Mouse (Mus musculus) thymus, adult 2 months (tissue): ENCODE measurements around the gene Dnajc30. TPM values are rescaled to one million over a fixed set of nuclear protein-coding genes. Genes with fewer than 3 reads are reported as not detected.

Experiments
- DNase-seq: peaks from one replicate; pipeline ENCODE4 v3.0.0; 2021
- H3K27ac ChIP-seq: fragments of 200-500 bp; 2 replicates; pipeline ENCODE4 v1.5.1; 2012; ENCODE audit warnings: low read length, control low read depth; ENCODE audit not compliant: control insufficient read depth, insufficient read depth
- H3K27me3 ChIP-seq: fragments of 200-500 bp; 2 replicates; pipeline ENCODE4 v1.6.1; 2012; ENCODE audit warnings: mild to moderate bottlenecking, low read length, moderate library complexity, mixed read lengths; ENCODE audit not compliant: control insufficient read depth, insufficient read depth
- H3K36me3 ChIP-seq: fragments of 200-500 bp; 2 replicates; pipeline ENCODE4 v1.6.1; 2012; ENCODE audit warnings: mild to moderate bottlenecking, low read length, moderate library complexity; ENCODE audit not compliant: control insufficient read depth, insufficient read depth
- H3K4me1 ChIP-seq: fragments of 200-500 bp; replicated peaks from 2 replicates; pipeline ENCODE4 v1.6.1; 2012; ENCODE audit warnings: low read length; ENCODE audit not compliant: control insufficient read depth, insufficient read depth
- H3K4me3 ChIP-seq: fragments of 200-500 bp; 2 replicates; pipeline ENCODE4 v1.5.1; 2012; ENCODE audit warnings: mild to moderate bottlenecking, low read length, control low read depth, moderate library complexity; ENCODE audit not compliant: control insufficient read depth, insufficient read depth
- CTCF ChIP-seq: fragments of 200-500 bp; IDR thresholded peaks from 2 replicates; pipeline ENCODE4 v1.5.1; 2012; ENCODE audit warnings: mild to moderate bottlenecking, control low read depth, low read length, moderate library complexity, borderline replicate concordance; ENCODE audit not compliant: control insufficient read depth, poor library complexity, insufficient read depth; ENCODE audit errors: extremely low read depth
- POLR2A ChIP-seq: fragments of 200-500 bp; IDR thresholded peaks from 2 replicates; pipeline ENCODE4 v1.6.1; 2012; ENCODE audit warnings: mild to moderate bottlenecking, low read length, control low read depth, moderate library complexity; ENCODE audit not compliant: control insufficient read depth, poor library complexity, insufficient read depth; ENCODE audit errors: extremely low read depth
- WGBS: fragments of 180-500 bp; shearing (Covaris S2); methylation state at CpG from one replicate; pipeline ENCODE4 v1.1.7; 2018; 5-methylcytosine and 5-hydroxymethylcytosine counted together
- polyA plus RNA-seq: library from polyadenylated mRNA; depleted of rRNA; stranded (reverse); fragments of >200 nt; gene quantifications from 2 replicates; pipeline ENCODE4 v1.2.3, GENCODE M21; 2012; rRNA removed

The Dnajc30 gene
- 26.8 and 35.1 TPM in 2 replicates for polyA plus RNA-seq

DNA sequence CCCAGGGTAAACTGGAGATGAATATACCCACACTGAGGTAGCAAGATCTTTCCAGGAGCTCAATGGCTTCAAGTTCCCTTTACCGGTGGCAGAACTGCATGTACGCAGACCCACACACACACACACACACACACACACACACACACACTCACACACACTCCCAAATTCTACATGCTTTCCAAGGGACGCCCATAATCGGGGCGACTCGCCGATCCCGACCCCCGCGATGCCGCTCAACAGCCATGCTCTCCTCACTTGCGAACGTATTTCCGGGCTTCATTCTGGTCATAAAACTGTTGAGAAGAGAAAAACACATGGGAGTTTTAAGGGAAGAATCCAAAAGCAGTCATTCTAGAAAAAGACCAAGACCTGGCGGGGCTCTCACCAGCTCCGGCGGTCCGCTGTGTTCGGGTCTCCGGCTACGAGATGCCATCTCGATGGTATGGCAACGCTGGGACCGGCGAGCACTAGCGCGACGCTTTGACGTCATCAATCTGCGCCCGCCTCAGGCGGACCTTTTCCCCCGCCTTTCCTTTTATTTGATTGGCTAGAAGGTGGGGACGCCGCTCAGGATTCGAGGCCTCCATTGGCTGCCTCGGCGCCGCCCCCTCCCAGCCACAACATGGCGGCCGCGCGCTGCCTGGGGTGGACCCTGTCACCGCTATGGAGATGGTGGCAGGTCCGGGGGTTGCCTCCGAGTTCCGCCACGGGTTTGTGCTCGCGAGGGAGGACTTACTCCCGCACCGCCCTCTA is at the start of gene Dnajc30:
TSS of gene Dnajc30 (plus strand) at position 574 of the 753 bp plus-strand sequence.
- H3K27ac ChIP-seq: no peak within 1 kb of the TSS
- TF ChIP-seq POLR2A (peak; percentile 83), CTCF (no peak)
- under 1% methylated on average over 50 of the region's 52 CpGs for WGBS
- H3K27me3 ChIP-seq: no peaks in the 10 kb centered on the region
- H3K4me3 ChIP-seq: peak within 1 kb of the TSS; percentile 81
- peaks cover 9% of the 10 kb centered on the region; the same call in 1 of the 2 replicates for H3K4me1 ChIP-seq
- peaks cover 9% of the 10 kb centered on the region for H3K36me3 ChIP-seq
- DNase-seq: peak; percentile 95

DNA sequence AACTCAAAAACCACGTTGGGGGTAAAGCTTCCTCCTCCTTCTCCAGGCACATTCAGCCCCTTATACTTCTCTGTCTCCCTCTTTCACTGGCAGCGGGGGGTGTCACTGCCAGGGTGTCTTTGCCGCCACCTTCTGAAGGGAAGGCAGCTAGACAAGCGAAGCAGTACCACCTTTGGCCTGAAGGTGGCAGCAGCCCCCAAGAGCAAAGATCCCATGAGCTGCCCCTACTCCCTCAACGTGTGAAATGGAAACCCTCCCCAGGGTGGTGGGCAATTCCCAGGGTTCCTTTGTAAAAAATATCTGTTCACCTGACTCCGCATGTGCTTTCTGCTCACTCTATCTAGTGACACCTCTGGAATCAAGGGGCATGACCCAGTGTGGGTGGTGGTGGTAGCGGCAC is 48.5 kb upstream of the Dnajc30 start:
- Histone ChIP-seq H3K27ac (no peak overlapping the region), H3K27me3 (no peaks in the 10 kb centered on the region), H3K36me3 (no peaks in the 10 kb centered on the region), H3K4me3 (no peak overlapping the region), H3K4me1 (peaks cover 4% of the 10 kb centered on the region; the same call in 1 of the 2 replicates)
- TF ChIP-seq POLR2A: no peak
- peak; percentile 87; the same call in 1 of the 2 replicates for TF ChIP-seq CTCF
- DNase-seq: peak; percentile 87
- 15% methylated on average over 7 of the region's 7 CpGs for WGBS

DNA sequence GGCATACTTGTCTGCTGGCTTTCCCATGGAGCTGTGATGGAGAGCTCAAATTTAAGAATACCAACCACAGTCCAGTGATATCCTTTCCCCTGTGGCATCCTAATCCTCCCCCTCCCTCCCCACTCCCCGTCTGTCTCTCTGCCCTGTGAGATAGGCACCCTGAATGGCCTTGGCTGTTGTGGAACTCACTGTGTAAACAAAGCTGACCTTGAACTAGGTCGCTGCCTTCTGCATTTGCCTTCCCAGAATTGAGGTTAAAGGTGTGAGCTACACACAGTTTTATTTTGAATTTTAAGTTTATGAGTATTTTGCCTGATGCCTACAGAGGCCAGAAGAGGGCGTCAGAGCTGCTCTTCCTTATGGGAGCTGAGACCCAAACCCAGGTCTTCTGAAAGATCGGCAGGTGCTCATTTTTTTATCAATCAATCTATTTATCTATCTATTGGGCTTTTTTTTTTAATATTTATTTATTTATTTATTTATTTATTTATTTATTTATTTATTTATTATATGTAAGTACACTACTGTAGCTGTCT is 47.7 kb upstream of the Dnajc30 start:
- Histone ChIP-seq H3K4me3 (no peak overlapping the region), H3K27ac (no peak overlapping the region), H3K4me1 (no peaks in the 10 kb centered on the region), H3K27me3 (no peaks in the 10 kb centered on the region), H3K36me3 (no peaks in the 10 kb centered on the region)
- WGBS: 68% methylated on average over 4 of the region's 4 CpGs
- no peak for DNase-seq
- TF ChIP-seq CTCF (no peak), POLR2A (no peak)

DNA sequence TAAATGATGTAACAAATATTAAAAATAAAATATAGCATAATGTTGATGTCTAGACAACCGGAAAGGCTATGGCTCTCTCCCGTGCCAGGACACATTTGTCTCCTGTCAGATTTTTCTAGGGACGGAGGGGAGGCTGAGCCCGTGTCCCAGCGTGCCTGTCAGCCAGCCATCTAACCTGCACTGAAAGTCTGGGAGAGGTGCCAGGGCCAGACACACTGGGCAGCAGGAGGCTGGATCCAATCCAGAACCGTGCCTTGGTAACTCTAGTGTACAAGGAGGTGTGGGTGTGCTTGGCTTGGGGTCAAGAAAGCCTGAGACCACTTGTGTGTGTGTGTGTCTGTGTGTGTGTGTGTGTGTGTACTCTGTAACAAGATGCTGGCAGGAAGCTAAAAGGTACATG is 42.2 kb upstream of the Dnajc30 start:
- TF ChIP-seq CTCF (no peak), POLR2A (no peak)
- 77% methylated on average over 6 of the region's 6 CpGs for WGBS
- Histone ChIP-seq H3K27me3 (peaks cover 2% of the 10 kb centered on the region; the same call in 1 of the 2 replicates), H3K27ac (no peak overlapping the region), H3K4me1 (peaks cover 30% of the 10 kb centered on the region), H3K36me3 (no peaks in the 10 kb centered on the region), H3K4me3 (no peak overlapping the region)
- no peak for DNase-seq

DNA sequence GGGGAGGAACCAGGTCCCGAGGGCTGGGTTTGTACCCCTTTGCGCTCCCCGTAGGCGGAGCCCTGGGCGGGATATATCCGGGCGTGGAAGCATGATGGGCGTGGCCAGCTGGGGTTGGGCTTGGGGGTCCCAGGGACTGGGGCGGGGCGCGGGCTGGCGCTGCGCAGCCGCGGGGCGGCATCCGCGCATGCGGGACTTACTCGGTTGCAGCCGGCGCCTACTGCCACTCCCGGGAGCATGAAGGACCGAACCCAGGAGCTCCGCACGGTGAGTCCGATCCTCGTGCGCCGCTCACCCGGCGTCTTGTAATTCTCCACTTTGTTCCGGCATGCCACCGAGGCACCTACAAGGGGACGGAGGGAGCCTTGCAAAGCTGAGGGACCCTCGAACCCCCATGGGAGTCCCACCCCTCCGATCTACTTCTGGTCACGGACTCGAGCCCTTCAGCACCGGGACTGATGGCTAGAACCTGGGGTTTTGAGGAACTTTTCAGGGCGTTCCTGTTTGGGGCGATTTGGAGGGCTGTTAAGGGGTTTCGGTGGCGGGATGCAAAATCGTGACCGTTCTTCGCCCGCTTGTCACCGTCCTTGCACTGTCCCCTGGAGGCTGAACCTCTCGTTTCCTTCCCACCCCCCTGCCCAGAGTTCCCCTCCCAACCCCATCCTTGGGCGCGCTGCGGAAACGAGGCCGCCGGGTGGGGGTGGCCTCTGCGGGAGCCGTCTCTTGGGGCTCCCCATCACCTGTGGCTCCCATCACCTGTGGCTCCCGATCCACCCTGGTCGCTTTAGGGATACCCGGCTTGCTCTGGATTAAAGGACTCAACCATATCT is 40.4 kb upstream of the Dnajc30 start, which contains the start of gene Stx1a:
TSS of gene Stx1a (plus strand) at position 139 of the 830 bp plus-strand sequence.
- Histone ChIP-seq H3K4me3 (peak within 1 kb of the TSS; percentile 73), H3K27me3 (peaks cover 2% of the 10 kb centered on the region; the same call in 1 of the 2 replicates), H3K27ac (no peak within 1 kb of the TSS), H3K36me3 (no peaks in the 10 kb centered on the region), H3K4me1 (peaks cover 30% of the 10 kb centered on the region)
- under 1% methylated on average over 61 of the region's 61 CpGs for WGBS
- DNase-seq: peak; percentile 91
- TF ChIP-seq POLR2A (no peak), CTCF (no peak)

DNA sequence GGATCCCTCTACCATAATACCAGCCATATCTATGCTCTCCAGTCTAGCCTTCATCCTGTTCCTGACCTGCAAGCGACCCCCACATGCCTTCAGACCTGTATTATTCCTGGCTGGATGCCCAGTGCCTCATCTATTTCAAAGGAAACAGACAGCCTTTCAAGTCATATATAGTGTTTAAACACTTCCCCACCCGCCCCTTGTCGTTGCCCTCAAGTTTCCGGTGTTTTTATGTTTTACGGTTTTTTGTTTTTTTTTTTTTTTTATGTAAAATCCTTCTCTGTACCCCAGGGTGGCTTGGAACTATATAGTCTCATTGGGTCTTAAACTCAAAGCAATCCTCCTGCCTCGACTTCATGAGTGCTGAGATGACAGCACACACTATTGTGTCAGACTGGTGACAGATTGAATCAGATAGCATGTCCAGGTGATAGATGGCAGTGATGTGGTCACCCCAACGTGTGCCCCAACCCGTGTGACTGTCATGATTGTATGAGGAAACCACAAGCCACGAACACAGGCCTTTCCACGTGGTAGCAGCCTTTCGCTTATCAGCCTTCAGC is 39.3 kb upstream of the Dnajc30 start:
- no peak for DNase-seq

More for the DNA sequence above, 39.3 kb upstream of the Dnajc30 start:
- WGBS: 3% methylated on average over 11 of the region's 11 CpGs
- Histone ChIP-seq H3K27me3 (peaks cover 2% of the 10 kb centered on the region; the same call in 1 of the 2 replicates), H3K4me3 (no peak overlapping the region), H3K4me1 (peaks cover 30% of the 10 kb centered on the region), H3K36me3 (no peaks in the 10 kb centered on the region), H3K27ac (no peak overlapping the region)
- TF ChIP-seq POLR2A (no peak), CTCF (no peak)
